Mouse (Mus musculus): ENCODE measurements at regions not wholly inside any gene's neighbourhood (a gene's known extent, or its start where the extent isn't known, plus 50 kb on each side); places are given as distances from the start of the nearest gene placed in this dataset.

GRCm38 (mm10) chr1:47432829-47433228 lies 540.2 kb upstream of the Slc39a10 start:
- H3K27me3 ChIP-seq (ENCODE audit: control insufficient read depth, insufficient read depth, insufficient read length): no peaks in the 10 kb centered on the region
- H3ac ChIP-seq (ENCODE audit: control insufficient read depth, insufficient read length): no peak overlapping the region
- TF ChIP-seq TCF3 (IDR thresholded peaks at IDR 0.05; ENCODE audit: insufficient read length, low read depth) (no peak), REST (IDR thresholded peaks at IDR 0.05; ENCODE audit: insufficient read depth, insufficient read length) (no peak), POLR2AphosphoS2 (IDR thresholded peaks at IDR 0.05; ENCODE audit: insufficient read length, low read depth) (no peak), USF1 (IDR thresholded peaks at IDR 0.05; ENCODE audit: low read depth) (no peak), MYOG (IDR thresholded peaks at IDR 0.05; ENCODE audit: control insufficient read depth in 1 of 3, insufficient read depth in 1 of 3, insufficient read length in 2 of 3, low read depth in 2 of 3) (no peak), SRF (IDR thresholded peaks at IDR 0.05; ENCODE audit: control insufficient read depth, insufficient read length, low read depth) (no peak), TCF12 (IDR thresholded peaks at IDR 0.05; ENCODE audit: insufficient read depth, poor library complexity, severe bottlenecking) (no peak), CEBPB (IDR thresholded peaks at IDR 0.05; ENCODE audit: insufficient read depth, poor library complexity, severe bottlenecking) (no peak), MYOD1 (IDR thresholded peaks at IDR 0.05; ENCODE audit: control insufficient read depth in 1 of 3, insufficient read length in 2 of 3, low read depth in 2 of 3) (no peak), MAX (IDR thresholded peaks at IDR 0.05; ENCODE audit: low read depth) (no peak), POLR2A (IDR thresholded peaks at IDR 0.05; ENCODE audit: insufficient read length, low read depth) (no peak), E2F4 (IDR thresholded peaks at IDR 0.05; ENCODE audit: insufficient read depth) (no peak)
- no peak overlapping the region for H3K4me2 ChIP-seq (ENCODE audit: low read depth)
- H3K36me3 ChIP-seq (ENCODE audit: control insufficient read depth, insufficient read depth): no peaks in the 10 kb centered on the region
- H3K79me2 ChIP-seq (ENCODE audit: control insufficient read depth, insufficient read depth): no peaks in the 10 kb centered on the region
- H3K4me3 ChIP-seq: no peak overlapping the region

- Histone ChIP-seq H3K36me3 (ENCODE audit: control insufficient read depth, insufficient read depth) (no peaks in the 10 kb centered on the region), H3ac (ENCODE audit: control insufficient read depth, insufficient read length) (no peak overlapping the region), H3K4me3 (no peak overlapping the region), H3K4me2 (ENCODE audit: low read depth) (no peak overlapping the region), H3K27me3 (ENCODE audit: control insufficient read depth, insufficient read depth, insufficient read length) (no peaks in the 10 kb centered on the region), H3K79me2 (ENCODE audit: control insufficient read depth, insufficient read depth) (no peaks in the 10 kb centered on the region)
- no peak for TF ChIP-seq MYOD1 (IDR thresholded peaks at IDR 0.05; ENCODE audit: control insufficient read depth in 1 of 3, insufficient read length in 2 of 3, low read depth in 2 of 3)
These were observed 512.5 kb upstream of the Slc39a10 start for GRCm38 (mm10) chr1:47405164-47405563.

- Histone ChIP-seq H3K4me3 (no peak overlapping the region), H3K36me3 (ENCODE audit: control insufficient read depth, insufficient read depth) (no peaks in the 10 kb centered on the region), H3K4me2 (ENCODE audit: low read depth) (no peak overlapping the region), H3K79me2 (ENCODE audit: control insufficient read depth, insufficient read depth) (no peaks in the 10 kb centered on the region), H3K27me3 (ENCODE audit: control insufficient read depth, insufficient read depth, insufficient read length) (no peaks in the 10 kb centered on the region), H3ac (ENCODE audit: control insufficient read depth, insufficient read length) (no peak overlapping the region)
- TF ChIP-seq E2F4 (IDR thresholded peaks at IDR 0.05; ENCODE audit: insufficient read depth): no peak
- no peak for TF ChIP-seq TCF3 (IDR thresholded peaks at IDR 0.05; ENCODE audit: insufficient read length, low read depth)
- TF ChIP-seq MAX (IDR thresholded peaks at IDR 0.05; ENCODE audit: low read depth): no peak
- TF ChIP-seq TCF12 (IDR thresholded peaks at IDR 0.05; ENCODE audit: insufficient read depth, poor library complexity, severe bottlenecking): no peak
- TF ChIP-seq MYOD1 (IDR thresholded peaks at IDR 0.05; ENCODE audit: control insufficient read depth in 1 of 3, insufficient read length in 2 of 3, low read depth in 2 of 3): no peak
- TF ChIP-seq CEBPB (IDR thresholded peaks at IDR 0.05; ENCODE audit: insufficient read depth, poor library complexity, severe bottlenecking): no peak
- TF ChIP-seq POLR2A (IDR thresholded peaks at IDR 0.05; ENCODE audit: insufficient read length, low read depth): no peak
- no peak for TF ChIP-seq MYOG (IDR thresholded peaks at IDR 0.05; ENCODE audit: control insufficient read depth in 1 of 3, insufficient read depth in 1 of 3, insufficient read length in 2 of 3, low read depth in 2 of 3)
- no peak for TF ChIP-seq POLR2AphosphoS2 (IDR thresholded peaks at IDR 0.05; ENCODE audit: insufficient read length, low read depth)
- TF ChIP-seq SRF (IDR thresholded peaks at IDR 0.05; ENCODE audit: control insufficient read depth, insufficient read length, low read depth): no peak
- no peak for TF ChIP-seq REST (IDR thresholded peaks at IDR 0.05; ENCODE audit: insufficient read depth, insufficient read length)
- TF ChIP-seq USF1 (IDR thresholded peaks at IDR 0.05; ENCODE audit: low read depth): no peak
These were observed 493.9 kb upstream of the Slc39a10 start for GRCm38 (mm10) chr1:47386579-47386978.

GRCm38 (mm10) chr1:47378795-47379194 lies 486.1 kb upstream of the Slc39a10 start:
- no peak for TF ChIP-seq MYOD1 (IDR thresholded peaks at IDR 0.05; ENCODE audit: control insufficient read depth in 1 of 3, insufficient read length in 2 of 3, low read depth in 2 of 3)
- no peak for TF ChIP-seq POLR2A (IDR thresholded peaks at IDR 0.05; ENCODE audit: insufficient read length, low read depth)
- H3K79me2 ChIP-seq (ENCODE audit: control insufficient read depth, insufficient read depth): no peaks in the 10 kb centered on the region
- H3K27me3 ChIP-seq (ENCODE audit: control insufficient read depth, insufficient read depth, insufficient read length): no peaks in the 10 kb centered on the region
- H3K4me2 ChIP-seq (ENCODE audit: low read depth): no peak overlapping the region
- no peak overlapping the region for H3K4me3 ChIP-seq
- H3K36me3 ChIP-seq (ENCODE audit: control insufficient read depth, insufficient read depth): no peaks in the 10 kb centered on the region
- H3ac ChIP-seq (ENCODE audit: control insufficient read depth, insufficient read length): no peak overlapping the region

- no peak overlapping the region for H3ac ChIP-seq (ENCODE audit: control insufficient read depth, insufficient read length)
- no peak overlapping the region for H3K4me2 ChIP-seq (ENCODE audit: low read depth)
- H3K27me3 ChIP-seq (ENCODE audit: control insufficient read depth, insufficient read depth, insufficient read length): no peaks in the 10 kb centered on the region
- no peaks in the 10 kb centered on the region for H3K36me3 ChIP-seq (ENCODE audit: control insufficient read depth, insufficient read depth)
- TF ChIP-seq CEBPB (IDR thresholded peaks at IDR 0.05; ENCODE audit: insufficient read depth, poor library complexity, severe bottlenecking) (no peak), TCF3 (IDR thresholded peaks at IDR 0.05; ENCODE audit: insufficient read length, low read depth) (no peak), USF1 (IDR thresholded peaks at IDR 0.05; ENCODE audit: low read depth) (no peak), MYOG (IDR thresholded peaks at IDR 0.05; ENCODE audit: control insufficient read depth in 1 of 3, insufficient read depth in 1 of 3, insufficient read length in 2 of 3, low read depth in 2 of 3) (no peak), MYOD1 (IDR thresholded peaks at IDR 0.05; ENCODE audit: control insufficient read depth in 1 of 3, insufficient read length in 2 of 3, low read depth in 2 of 3) (no peak)
- no peaks in the 10 kb centered on the region for H3K79me2 ChIP-seq (ENCODE audit: control insufficient read depth, insufficient read depth)
- no peak overlapping the region for H3K4me3 ChIP-seq
These were observed 447.2 kb upstream of the Slc39a10 start for GRCm38 (mm10) chr1:47339718-47340439.

Measured in myocyte (in vitro differentiated cells).